Mouse (Mus musculus) ovary, postnatal 14 days (tissue): ENCODE measurements around the gene Slc25a39.
"Not testable (repeated sequence)": the region's sequence is repeated elsewhere in the genome, so short reads cannot be mapped to it uniquely, and the experiment has no call there.

Source experiments
- DNase-seq: peaks from one replicate; pipeline ENCODE4 v3.0.0; 2022; ENCODE audit warnings: low spot score

Gene Slc25a39

DNA sequence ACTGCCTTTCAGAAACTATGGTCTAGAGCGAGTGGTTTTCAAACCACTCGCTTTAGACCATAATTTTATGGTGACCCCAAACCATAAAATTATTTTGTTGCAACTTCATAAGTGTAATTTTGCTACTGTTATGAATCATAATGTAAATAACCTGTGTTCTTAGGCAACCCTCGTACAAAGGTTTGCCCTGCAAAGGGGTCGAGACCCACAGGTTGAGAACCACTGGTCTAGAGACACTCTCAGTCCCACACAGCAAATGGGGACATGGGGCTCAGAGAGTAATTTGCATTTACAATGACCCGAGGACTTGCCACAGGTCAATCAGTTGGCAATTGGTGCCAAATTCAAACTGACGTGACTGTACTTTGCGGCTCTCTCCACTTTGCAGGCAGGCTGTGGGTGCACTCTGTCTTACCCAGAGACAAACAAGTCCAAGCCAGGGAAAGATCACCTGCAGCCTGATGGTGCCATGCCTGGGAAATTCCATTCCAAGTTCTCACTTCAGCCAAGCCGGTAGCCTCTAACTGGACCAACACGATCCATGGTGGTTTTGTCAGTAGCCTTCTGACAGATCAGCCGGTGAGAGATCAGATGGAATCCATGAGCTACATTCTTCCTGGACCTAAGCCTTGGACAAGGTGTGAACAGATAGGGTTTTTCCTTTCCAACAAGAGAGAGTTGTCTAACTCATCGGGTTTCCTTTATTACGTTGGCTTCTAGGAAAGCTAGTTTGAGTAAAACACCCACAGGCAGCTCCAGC lies 35.6 kb downstream of the Slc25a39 start:
- no peak for DNase-seq

DNA sequence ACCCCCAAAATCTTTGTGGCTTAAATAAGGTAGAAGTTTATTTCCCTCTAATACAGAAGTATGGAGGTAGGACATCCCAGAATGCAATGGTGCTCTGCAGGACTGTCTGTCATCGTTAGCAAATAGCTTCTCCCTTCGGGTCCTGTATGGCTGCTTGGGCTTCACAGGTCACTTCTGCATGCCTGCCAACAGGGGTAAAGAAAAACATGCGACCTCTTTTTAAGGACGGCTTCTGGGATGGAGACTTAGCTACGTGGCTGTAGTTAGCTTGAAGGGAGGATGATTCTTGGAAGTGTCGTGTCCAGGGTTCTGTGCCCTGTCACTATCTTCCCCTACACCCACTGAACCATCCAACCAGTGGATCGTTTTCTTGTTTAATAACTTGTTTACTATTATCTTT lies 37.5 kb downstream of the Slc25a39 start:
- DNase-seq, result no peak

DNA sequence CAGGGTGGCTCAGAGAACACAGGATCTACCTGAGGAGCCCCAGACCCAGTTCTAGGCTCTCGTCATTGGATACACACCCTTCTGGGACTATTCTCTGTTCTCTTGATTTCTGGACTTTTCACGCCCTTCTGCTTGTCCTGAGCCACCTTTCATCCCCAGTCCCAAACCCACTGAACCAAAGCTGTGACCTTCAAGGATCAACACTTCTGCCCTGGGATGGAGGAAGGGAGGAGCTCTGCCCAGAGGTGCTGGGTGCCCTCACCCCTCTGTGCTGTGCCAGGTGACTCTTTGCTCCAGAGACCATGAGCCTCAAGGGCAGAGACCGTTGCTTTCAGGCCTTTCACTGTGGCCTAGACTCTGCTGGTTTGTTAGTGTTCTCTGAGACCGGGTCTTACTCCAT lies 38.5 kb downstream of the Slc25a39 start:
- no peak for DNase-seq

DNA sequence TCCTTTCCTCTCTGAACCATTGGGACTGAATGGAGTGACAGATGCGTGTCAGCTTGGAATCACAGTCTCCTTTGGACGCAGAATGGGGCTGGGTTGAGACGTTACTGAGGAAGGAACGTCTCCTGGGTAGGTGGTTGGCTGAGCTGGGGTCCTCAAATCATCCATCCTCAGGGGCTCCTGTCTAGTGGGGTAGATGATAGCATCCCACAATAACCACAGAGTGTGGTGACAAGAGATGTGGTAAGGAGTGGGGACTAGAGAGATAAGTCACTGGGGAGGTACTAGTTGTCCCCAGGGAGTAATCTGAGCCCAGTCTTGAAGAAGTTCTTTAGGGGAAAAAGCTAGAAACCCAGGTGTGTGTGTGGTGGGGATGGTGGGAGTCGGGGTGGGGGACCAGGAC lies 39.4 kb downstream of the Slc25a39 start:
- DNase-seq, result no peak

DNA sequence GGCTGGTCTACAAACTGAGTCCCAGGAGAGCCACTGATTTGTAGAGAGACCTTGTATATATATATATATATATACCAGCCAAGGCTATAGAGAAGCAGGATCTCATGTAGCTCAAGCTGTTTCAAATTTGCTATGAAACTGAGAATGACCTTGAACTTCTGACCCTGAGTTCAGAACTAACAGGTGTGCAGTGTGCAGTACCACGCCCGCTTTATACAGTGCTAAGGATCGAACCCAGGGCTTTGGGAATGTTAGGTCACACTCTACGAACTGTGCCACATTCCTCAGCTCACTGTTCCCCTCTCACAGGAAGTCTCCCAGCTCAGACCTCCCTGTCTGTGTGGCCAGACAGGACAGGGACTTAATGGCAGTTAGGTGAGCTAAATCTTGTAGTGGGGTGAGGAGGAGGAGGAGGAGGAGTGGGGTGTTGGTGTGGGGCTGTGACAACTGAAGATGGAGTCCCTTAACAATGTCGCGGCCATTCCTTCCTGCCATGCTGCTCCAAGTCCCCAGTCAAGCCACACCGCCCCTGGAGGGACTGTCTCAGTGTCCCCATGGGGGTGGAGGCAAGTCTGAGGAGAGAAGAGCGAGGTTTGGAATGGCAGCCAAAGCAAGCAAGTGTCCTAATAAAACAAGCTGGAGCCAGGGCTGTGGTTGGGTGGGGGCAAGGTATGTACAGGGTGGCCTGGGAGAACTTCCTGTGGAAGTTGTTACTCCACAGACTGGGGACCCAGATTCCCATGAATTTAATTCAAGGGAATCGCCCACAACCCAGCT lies 40.1 kb downstream of the Slc25a39 start:
- DNase-seq, result no peak

DNA sequence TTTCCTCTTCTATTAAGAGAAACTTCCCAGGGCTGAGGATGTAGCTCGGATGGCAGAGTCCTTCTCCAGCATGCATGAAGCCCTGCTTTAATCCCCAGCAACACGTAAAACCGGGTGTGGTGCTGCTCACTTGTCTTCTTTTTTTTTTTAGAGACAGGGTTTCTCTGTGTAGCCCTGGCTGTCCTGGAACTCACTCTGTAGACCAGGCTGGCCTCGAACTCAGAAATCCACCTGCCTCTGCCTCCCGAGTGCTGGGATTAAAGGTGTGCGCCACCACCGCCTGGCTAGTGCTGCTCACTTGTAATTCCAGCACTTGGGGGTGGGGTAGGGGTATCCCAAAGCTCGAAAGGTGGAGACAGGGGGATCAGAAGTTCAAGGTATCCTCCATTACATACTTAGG lies 41.6 kb downstream of the Slc25a39 start, which contains the start of gene Slc4a1:
Gene Slc4a1, minus strand, starts transcription at position 101 of the 400 bp plus-strand sequence.
- not testable (repeated sequence) for DNase-seq

DNA sequence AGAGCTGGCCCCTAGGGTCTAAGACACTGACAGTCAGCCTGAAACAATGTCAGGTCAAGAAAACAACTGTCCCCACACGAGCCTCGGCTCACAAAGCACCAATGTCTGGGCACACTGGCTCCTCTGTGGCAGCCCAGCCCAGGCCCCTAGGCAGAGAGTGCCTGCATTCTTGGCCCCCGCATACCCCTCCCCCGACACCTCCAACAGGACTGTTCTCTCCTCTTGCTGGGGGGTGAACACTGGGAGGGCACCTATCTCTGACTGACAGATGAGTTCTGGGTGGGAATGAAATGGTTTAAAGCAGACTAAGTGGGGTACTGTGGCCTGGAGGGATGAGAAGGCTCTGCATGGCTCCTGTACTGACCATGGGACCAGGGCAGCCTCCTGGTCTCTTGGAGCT lies 42.0 kb downstream of the Slc25a39 start:
- no peak for DNase-seq

DNA sequence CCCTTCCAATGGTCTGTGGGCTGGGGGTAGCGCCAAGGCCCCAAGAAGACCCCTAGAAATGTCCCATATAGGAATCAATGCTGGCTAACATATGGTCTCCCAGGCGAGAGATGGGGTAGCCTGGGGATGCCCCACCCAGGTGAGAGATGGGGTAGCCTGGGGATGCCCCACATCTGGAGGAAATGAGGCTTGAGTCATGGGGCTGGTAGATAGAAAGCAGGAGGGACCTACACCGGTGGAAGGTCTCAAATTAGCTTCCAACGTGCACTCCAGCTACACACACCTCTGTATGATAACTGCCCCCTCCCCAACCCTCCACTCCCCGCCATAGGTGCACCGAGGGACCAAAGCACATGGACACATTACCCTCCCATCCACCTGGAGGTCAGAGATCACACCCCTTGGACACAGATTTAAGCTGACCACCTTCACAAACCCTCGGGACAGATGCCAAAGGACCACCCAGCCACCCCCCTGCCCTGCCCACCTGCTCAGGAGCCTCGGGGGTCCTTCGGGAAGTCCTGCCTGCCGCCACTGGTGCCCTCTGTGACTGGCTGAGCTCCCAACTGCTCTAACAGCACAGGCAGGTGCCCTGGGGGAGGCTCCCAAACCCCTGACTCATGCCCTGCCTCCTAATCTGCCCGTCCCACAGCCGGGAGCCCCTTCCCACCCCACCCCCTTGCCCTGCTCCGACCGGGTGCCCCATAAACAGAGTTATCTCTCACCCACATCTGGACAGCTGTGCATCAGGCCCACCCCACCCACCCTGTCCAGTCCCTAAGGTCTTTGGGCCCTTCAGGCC lies 43.0 kb downstream of the Slc25a39 start:
- DNase-seq, result no peak

DNA sequence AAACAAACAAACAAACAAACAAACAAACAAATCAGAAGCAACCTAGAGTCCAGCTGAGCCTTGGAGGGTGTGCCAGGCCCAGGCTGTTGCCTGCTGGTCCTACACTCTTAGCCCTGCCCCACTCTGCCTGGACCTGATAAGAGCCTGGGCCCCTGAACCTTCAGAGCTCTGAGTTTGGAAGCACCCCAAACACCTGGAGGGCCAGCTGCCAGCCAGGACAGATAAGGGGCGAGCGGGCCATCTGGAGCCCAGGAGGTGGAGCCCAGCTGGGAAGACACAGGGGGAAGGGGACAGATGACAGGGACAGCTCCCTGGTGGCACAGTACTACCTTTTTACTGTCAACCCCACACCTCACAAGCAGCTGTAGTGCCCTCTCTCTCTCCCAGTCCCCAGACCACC lies 44.1 kb downstream of the Slc25a39 start:
- DNase-seq, result no peak

DNA sequence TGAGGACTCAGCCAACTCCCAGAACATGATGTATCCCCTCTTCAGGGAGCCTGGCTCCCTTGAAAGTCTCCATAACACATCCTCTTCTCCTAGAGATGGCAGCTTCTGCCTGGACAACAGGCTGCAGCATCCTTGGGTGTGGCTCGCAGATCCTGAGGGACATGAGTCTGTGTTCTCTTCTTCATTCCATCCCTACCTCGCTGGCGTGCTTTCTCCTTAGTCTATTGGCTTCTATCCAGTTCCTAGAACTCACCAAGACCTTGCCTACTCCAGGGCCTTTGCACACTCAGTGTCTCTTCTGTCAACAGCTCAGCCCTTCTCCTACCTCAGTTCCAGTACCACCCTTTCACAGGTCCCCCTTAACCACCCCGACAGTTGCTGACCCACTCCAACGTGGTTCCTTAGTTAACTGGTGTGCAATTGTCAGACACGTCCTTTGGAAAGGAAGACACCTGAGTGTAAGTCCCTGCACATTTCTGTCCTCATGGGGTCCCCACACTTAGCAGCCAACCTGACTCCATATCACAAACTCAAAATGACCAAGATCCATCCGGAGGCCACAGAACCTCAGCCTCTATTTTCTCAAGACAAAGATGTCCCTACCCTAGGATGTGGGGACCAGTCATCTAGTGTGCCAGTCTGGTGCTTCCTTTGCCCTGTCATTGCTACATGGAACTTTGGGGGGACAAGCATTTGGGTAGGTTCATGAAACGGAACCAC lies 45.8 kb downstream of the Slc25a39 start:
- no peak for DNase-seq

DNA sequence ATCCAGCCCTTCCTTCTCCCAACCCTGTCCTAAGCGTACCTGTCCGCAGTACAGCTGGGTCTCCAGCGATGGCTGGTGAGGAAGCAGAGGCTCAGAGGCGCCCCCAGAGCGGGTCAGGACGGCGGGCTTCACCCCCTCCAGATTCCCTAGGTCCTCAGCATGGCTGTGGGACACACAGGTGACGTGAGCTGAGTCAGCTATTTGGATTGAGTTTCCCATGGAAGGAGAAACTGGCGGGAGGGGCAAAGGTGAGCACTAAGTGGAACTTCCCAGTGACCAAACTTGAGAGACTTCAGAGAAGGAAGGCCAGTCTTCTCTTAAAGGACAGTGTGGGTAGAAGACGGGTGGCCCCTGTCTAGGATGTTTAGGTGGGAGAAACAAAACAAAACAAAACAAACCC lies 49.4 kb downstream of the Slc25a39 start:
- DNase-seq, result no peak

DNA sequence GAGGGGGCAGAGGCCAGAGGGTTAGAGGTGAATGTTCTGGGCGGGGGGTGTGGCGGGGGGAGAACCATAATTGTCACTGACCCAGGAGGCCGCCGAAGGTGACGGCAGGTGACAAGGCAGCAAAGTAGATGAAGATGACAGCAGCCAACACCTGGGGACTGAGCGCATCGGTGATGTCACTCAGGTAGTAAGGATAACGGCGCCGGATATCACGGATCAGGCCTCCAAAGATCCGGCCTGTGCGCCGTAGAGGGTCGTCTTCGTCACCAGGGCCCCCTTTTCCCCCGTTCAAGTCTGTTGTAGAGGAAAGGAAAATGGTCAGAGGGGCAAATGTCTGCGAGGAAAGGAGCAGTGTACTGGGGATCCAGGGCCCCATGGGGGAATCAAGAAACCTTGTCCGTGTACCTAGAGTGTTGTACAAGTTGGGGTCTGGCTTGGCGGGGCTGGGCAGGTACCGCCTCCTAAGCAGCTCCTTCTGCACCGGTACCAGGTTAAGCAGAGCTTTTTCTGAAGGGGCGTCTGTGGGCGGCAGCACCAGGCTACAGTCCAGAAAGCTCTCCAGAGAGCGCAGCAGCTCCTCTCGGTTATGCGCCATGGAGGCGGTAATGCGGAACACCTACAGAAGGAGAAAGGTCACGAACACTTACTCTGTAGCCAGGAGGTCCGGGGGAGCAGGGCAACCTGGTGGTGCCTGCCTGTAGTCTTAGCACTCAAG lies 51.0 kb downstream of the Slc25a39 start:
- no peak for DNase-seq

DNA sequence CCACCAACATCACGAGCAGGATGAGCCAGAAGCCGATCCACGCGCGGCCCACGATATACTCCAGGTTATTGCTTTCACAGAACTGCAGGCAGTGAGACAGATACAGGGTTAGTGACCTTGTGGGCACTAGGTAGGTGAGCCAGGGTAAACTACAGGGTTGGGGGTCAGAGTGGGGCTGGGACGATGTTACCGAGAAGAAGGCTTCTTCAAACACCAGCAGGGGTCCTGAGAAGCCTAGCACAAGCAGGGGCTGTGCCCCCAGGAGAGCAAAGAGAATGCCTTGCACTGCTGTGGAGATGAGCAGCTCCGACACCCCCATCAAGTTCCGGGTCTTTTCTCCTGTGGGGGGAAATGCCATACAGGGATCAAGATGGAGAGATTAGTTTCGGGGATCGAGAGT lies 51.6 kb downstream of the Slc25a39 start:
- no peak for DNase-seq

DNA sequence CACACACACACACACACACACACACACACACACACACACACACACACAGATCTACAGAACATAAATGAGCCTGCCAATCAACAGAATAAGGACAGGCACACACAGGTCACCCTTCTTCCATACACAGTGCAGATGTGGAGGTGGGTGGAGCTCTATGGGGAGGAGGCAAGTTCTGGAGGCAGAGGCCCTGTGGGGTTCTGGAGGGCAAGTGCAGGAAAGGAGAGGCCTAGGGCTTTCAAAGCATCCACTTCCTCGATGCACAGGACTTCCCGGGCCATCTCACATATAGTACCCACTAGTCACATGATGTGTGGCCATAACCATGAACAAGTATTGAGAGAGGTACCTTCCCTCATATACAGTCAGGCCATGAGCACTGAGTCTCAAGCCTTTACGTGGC lies 52.2 kb downstream of the Slc25a39 start:
- DNase-seq, result no peak

DNA sequence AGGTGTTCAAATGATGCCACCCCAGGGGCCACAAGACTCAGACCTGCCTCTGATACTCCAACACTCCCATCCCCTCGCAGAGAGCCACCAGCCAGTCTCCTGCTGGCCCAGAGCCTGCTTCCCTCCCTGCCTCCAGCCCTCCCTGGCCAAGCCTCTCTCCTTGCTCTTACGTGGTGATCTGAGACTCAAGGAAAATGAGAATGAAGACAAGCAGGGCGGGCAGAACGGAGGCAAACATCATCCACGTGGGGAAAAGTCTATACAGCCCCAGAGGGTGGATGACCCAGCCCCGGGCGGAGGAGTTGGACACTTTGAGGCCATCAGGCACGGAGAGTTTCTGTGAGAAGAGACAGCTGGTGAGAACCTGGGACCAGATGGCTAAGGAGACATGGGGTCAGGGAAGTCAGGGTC lies 54.7 kb downstream of the Slc25a39 start:
- DNase-seq, result no peak
